Mouse (Mus musculus): ENCODE measurements around the gene Gpr135. TPM values are rescaled to one million over a fixed set of nuclear protein-coding genes. Genes with fewer than 3 reads are reported as not detected.

The Gpr135 gene
- 6.4 and 7.6 TPM in 2 replicates for polyA plus RNA-seq (2021; fragmentation: Nextera tagmentation)
- long read RNA-seq, experiment 1, transcript Gpr135-201 (1 exons, 3,150 nt): major isoform, 43 of 43 reads
- long read RNA-seq, experiment 1, partial matches to known transcripts: 0 of 43 reads
- long read RNA-seq, experiment 1, other reads (novel, unspliced or antisense): 0 of 43 reads
- long read RNA-seq, experiment 2, transcript Gpr135-201 (1 exons, 3,150 nt): major isoform, 27 of 27 reads
- long read RNA-seq, experiment 2, partial matches to known transcripts: 0 of 27 reads
- long read RNA-seq, experiment 2, other reads (novel, unspliced or antisense): 0 of 27 reads

GRCm38 (mm10) chr12:72070327-72071269 lies at the start of gene Gpr135:
Gene Gpr135, minus strand, starts transcription at chr12:72071125.

GRCm38 (mm10) chr12:72085329-72086165 lies 14.6 kb upstream of the Gpr135 start, which contains the start of the genes L3hypdh and Jkamp:
Gene L3hypdh, minus strand, starts transcription at chr12:72085439.
Gene Jkamp, plus strand, starts transcription at chr12:72085589.

Other genes with a start within 250 kb of the Gpr135 start
- gene Daam1, start 240.0 kb downstream of the Gpr135 start, polyA plus RNA-seq (2021; fragmentation: Nextera tagmentation): 4.6 and 5.2 TPM in 2 replicates
- gene L3hypdh, start 14.3 kb upstream of the Gpr135 start, polyA plus RNA-seq (2021; fragmentation: Nextera tagmentation): 4.6 and 4.9 TPM in 2 replicates
- gene Jkamp, start 14.5 kb upstream of the Gpr135 start, polyA plus RNA-seq (2021; fragmentation: Nextera tagmentation): 128 and 130 TPM in 2 replicates
- not detected in 2 replicates for gene Ccdc175, start 113.9 kb upstream of the Gpr135 start, polyA plus RNA-seq (2021; fragmentation: Nextera tagmentation)

All from layer of hippocampus, adult 6 months (tissue).